Mouse (Mus musculus) ovary, postnatal 14 days (tissue): ENCODE measurements around the gene Tfdp1.
"Not testable (repeated sequence)": the region's sequence is repeated elsewhere in the genome, so short reads cannot be mapped to it uniquely, and the experiment has no call there.

Experiments
- DNase-seq: peaks from one replicate; pipeline ENCODE4 v3.0.0; 2022; ENCODE audit warnings: low spot score

Gene Tfdp1

DNA sequence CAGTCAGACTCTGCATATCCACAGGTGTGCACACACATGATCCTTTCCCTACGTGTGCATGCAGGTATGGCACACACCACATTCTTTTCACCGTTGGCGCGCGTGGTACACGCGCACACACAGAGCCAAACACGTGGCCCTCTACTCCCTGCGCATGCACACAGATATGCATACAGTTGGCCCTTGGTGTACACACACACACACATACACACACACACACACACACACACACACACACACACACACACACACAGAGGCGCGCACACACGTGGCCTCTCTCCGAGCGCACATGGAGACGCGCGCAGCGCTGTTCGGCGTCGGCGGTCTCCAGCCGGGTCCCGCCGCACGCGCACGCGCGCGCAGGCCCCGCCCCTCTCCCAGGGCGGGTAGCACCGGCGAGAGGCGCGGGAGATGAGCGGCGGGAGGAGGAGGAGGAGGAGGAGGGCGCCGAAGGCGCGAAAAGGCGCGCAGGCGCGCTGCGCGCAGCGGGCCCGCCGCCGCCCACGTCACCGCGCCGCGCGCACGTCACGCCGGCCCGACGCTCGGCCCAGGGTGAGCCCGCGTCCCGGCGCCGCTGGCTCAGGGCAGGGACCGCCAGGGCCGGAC, at the start of gene Tfdp1:
Tfdp1 (plus strand) TSS at position 497 of the 606 bp plus-strand sequence.
- DNase-seq, result peak; percentile 65

DNA sequence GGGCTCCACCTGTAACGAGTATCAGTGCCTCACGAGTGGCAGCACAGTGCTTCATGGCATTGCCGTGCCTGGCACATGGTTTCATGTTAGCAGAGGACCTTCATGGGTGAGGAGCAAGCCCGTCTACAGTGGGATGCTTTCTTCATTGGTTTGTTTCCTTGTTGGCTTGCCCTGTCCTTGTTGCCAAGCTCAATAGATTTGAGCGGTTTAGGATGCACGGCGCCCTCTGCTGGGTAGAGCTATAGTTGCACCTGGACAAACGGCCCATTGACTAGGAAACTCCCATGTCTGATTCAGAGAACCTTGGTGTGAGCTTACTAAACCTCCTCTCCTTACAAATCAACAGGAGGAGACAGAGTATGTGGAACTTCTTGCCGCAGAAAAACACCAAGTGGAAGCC, 46.2 kb upstream of the Tfdp1 start:
- peak; percentile 75 for DNase-seq

DNA sequence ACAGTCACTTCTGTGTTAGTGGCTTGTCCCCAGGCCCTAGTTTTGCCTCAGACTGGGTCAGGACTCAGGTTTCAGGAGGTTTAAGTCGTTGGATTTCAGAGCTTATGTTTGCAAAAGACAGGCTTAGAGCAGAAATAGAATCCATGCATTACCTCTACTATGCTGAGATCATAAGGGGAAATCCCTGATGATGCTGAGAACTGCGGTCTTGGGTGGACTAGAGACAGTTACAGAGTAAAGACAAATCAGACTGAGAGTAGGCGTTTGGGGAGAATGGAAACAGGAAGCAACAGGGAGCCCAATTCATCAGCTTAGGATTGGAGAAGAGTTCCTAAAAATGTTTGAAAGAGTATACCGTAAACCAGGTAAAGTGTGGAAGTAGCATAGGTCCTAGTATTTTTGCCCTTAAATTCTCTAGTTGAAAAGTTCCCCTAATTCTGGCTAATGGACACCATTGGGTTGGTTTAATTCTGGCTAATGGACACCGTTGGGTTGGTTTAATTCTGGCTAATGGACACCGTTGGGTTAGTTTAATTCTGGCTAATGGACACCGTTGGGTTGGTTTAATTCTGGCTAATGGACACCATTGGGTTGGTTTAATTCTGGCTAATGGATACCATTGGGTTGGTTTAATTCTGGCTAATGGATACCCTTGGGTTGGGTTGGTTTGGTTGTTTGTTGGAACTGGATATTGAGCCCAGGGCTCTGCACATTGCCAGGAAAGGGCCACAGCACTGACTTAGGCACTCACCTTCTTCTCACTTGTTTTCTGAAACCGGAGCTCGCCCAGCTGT, 44.7 kb upstream of the Tfdp1 start:
- no peak for DNase-seq

DNA sequence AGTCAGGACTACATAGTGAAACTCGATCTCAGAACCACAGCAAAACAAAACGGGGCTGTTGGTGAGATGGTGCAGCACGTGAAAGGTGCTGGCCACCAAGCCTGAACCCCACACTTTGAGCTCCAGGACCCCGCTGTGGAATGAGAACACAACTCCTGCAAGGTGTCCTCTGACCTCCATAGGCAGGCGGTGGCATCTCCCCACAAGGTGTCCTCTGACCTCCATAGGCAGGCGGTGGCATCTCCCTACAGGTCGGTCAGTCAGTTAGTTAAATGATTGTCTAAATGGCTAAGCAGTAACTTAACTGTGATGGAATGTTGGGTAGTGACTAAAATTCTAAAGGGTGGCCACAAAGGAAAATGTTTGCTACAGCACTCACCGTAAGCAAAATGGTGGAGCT, 39.0 kb upstream of the Tfdp1 start:
- no peak for DNase-seq

DNA sequence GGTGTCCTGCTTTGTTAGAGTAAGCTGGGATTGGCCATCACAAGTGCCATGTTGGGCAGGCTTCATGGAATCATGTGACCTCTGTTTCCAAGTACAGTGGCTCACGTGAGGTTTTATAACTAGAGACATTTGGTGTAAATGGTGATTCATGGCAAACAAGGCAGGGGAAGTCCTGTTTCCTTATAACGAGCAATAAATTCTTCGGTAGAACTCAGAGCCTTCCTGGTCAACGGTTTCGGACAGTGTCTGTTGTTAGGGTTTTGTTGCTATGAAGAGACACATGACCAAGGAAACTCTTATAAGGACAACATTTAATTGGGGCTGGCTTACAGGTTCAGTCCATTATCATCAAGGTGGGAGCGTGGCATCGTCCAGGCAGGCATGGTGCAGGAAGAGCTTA, 37.5 kb upstream of the Tfdp1 start:
- no peak for DNase-seq

DNA sequence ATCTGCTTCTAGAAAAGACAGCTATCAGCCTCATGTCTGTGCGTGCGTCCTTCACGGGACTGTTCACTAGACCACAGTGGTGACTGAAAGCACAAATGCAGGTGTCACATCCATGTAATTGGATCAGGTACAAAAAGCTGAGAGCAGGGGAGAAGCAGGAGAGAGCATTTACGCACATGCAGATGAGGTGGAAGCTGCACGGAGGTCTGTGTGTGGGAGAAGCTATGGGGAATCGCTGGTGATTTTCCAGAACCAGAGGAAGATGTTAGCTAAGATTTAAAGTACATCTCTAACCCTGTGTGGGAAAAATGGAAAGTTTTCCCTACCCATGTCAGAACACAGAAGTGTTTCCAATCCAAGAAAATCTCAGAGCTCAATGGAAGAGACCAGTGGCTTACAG, 33.1 kb upstream of the Tfdp1 start:
- DNase-seq, result no peak

DNA sequence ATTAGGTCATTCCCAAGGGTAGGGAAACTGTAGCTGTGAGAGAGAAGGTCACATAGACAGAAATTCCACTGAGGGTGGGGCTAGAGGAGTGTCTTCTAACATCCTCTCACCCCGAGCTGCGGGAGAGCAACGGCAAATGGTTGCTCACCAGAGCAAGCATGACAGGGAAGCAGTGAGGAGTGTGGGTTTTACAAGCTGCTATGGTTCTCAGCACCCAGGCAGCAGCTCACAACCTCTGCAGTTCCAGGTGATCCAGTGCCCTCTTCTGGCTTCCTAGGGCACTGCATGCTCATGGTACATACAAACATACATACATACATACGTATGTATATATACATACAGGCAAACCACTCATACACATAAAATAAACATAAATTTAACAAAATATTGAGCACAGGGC, 32.7 kb upstream of the Tfdp1 start:
- DNase-seq, result no peak

DNA sequence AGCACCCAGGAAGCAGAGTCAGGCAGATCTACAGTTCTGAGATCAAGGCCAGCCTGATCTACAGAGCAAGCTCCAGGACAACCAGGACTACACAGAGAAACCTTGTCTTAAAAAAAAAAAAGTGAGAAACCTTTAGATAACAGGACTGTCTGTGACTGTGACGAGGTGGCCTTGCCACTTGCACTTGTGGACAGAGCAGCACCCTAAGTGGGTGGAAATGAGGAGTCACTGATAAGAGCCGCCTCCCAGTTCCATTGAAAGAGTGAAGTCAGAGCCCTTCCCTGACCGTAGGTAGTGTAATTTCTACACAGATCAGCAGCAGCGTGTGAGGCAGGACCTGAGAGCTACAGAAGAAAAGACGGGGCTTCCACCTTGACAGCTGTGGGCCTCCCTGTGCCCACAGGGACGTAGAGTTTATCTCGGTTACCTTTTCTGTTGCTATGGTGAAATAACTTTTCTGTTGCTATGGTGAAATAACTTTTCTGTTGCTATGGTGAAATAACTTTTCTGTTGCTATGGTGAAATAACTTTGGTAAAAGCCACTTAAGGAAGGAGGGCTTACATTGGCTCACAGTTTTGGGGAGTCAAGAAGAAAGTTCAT, 32.1 kb upstream of the Tfdp1 start:
- DNase-seq, result no peak

DNA sequence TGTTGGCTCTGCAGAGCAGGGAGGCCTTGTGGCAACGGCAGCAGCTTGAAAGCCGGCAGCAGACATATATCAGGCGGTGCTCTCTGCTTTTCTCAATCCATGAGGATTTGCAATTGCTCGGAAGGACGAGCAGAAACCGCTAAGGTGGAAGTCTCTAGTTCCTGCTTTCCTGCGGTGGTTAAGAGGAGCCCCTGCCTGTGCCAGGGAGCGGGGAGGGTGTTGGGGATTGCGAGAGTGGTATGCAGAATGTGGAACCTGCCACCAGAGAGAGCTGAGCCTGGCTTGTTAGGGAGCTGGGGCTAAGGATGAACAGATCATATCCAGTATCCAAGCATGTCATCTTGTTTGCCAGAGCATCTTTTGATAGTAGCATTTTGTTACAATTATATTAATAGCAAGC, 31.6 kb upstream of the Tfdp1 start:
- DNase-seq, result no peak

DNA sequence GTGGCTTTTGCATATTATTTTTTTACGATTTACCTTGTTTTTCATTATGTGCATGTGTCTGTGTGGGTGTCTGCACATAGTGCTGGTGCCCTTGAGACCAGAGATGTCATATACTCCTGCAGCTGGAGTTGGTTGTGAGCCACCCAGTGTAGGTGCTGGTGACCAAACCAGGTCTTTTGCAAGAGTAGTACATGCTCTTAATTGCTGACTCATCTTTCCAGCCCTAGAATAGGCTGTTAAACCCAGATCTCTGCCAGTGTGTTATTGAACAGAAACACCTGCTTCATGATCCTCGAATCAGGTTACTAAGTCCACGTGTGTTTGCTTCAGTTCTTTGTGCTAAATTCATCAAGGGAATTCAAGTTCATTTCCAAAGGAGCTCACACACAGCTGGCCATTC, 23.6 kb upstream of the Tfdp1 start:
- no peak for DNase-seq

DNA sequence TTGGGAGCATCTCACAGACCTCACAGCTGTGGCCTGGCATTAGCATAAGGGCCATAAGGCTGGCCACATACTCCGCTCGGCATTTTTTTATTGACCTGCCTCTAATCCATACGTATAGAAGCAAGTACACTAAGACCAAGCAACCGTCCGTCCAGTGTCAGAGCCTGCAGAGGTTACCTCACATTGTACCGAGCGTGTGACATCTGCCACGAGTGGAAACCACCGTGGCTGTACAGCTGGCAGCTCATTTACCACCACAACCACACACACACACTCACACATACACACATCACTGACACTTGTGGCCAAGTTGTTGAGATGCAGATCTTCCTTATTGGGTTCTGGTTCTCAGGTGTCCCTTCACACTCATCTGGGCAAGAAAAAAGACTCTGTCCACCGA, 21.9 kb upstream of the Tfdp1 start:
- no peak for DNase-seq

DNA sequence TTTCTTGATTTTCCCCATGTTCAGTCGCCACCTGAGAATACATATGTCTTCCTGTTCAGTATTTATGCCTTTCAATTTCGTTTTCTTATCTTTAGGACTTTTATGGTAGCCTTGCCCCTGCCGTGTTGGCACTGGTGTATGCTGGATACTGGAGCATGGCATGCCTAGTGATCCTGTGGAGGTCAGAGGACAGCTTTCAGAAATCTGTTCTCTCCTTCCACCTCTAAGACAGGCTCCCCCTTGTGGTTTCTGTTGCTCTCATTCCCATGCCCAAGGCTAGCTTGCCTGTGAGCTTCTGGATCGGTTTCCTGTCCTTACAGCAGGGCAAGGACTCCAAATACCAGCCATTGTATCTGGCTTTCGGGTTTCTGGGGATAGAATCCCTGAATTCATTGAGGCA, 12.0 kb upstream of the Tfdp1 start:
- DNase-seq, result no peak

DNA sequence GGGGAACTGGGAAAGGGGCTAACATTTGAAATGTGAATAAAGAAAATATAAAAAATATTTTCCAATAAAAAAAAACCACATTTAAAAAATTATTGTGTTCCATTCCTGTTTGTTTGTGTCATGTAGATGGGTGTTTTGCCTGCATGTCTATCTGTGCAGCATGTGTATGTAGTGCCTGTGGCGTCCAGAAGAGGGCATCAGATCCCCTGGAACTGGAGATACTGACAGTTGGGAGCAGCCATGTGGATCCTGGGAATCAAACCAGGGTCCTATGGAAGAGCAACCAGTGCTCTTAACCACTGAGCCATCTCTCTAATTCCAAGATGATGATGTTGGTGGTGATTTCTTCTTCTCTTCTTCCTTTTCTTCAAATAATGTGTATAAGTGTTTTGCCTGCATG, 3.9 kb upstream of the Tfdp1 start:
- DNase-seq, result no peak

DNA sequence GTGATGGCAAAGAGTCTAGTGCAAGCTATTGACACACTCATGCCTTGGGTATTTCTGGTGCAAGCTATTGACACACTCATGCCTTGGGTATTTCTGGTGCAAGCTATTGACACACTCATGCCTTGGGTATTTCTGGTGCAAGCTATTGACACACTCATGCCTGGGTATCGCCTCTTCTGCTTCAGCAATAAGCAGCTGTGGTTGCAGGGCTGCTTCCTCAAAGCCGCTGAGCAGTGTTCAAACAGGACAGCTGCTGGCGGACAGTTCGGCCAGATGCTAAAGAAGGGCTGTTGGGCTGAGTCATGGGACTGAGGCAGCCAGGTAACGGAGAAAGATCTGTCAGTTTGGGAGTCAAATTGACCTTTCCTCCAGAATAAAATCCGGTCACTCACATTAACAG, 1.3 kb upstream of the Tfdp1 start:
- not testable (repeated sequence) for DNase-seq

DNA sequence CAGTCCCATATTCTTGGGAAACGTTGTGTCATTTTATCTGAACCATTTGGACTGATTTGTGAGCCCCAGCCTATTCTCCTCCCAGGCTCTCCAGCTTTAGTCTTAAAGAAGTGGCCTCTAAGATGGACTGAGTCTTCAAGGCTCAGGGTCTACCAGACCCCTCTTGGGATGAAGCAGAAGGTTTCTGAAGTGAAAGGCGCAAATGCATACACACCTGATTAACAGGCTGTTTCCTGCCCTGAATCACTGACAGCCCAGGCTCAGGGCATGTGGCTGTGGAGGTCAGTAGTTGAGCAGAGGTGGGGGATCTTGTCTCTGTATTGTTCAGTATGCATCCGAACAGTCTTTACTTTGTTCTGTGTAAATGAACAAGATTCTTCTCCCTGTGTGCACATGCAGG, 873 bp upstream of the Tfdp1 start:
- DNase-seq, result no peak

DNA sequence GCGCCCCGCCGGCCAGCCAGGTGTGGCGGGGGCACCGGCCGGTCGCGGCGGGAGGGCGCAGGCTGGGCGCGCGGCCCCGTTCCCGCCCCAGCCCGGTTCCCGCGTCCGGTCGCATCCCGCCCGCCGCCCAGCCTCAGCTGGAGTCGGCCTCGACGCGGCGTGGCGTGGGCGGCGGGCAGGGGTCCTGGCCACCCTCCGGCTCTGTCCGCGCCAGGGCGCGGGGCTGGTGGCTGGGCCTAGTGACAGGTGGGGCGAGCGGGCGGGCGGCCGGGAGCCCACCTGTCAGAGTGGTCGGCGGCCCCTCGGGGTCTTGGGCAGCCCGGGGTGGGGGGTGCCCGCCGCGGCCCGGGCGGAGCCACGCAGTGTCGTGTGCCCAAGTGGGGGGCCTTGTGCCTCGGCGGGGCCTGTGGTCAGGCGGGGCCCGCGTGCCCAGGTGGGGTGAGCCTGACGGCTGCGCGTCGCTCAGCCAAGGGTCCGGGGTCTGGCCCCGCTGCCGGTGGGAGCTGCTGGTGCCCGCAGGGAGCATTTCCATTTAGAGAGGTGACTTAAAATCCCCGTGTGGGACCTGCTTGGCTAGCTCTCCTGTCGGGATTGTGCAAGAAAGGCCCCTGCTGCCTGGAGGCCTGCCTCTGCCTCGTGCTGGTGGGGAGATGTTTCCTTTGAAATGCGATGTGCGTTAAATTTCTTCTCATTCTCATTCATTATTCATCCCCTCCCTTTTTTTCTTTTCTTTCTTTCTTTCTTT, 522 bp downstream of the Tfdp1 start:
- peak; percentile 23 for DNase-seq

DNA sequence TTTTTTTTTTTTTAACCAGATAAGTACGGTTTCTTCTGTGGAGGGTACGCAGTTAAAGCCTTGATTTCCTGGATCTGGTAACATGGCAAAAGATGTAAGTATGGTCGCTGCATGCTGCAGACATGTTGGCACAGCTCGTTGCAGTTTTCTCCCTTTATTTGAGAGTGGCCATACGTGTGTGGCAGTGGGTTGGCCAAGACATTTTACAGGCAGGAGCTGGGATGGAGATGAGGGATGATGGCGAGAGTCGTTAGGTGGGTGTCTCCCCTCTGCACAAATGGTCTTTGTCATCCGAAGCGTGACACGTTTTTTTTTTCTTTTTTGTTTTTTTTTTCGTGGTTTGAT, 1.1 kb downstream of the Tfdp1 start:
- DNase-seq, result no peak

DNA sequence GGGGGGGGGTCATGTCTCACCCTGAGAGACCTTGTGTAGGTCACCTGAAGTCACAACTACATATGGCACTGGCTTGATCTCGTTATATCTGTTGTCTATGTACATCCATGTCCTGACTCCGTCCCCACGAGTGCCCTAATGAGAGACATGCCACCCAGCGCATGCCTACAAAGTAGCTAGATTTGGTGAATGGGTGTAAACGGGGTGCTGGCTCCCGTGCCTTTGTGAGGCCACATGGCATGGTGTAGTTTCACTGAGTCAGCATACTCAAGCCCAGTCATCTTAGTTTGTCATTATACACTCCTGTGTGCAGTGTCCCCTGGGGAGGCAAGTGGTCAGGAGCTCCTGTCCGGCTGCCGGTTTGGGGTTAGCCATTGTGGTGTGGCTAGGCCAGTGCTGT, 2.1 kb downstream of the Tfdp1 start:
- DNase-seq, result no peak

DNA sequence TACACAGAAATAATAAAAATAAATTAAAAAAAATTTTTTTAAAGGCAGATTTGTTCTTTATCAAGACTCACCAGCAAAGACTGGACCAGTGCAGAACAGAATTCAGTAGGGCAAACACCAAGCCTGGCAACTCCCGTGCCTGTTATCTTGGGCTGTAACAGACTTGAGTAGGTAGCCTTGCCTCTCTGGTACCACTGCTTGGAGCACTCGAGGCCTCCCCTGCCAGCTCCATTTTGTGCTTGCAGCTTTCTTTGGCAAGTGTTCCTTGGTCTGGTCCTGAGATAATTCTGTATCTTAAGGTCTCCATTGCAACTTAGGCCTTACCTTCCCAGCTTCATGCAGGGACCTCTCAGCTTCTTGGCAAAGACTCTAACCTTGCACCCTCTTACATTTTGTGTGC, 3.8 kb downstream of the Tfdp1 start:
- DNase-seq, result no peak

DNA sequence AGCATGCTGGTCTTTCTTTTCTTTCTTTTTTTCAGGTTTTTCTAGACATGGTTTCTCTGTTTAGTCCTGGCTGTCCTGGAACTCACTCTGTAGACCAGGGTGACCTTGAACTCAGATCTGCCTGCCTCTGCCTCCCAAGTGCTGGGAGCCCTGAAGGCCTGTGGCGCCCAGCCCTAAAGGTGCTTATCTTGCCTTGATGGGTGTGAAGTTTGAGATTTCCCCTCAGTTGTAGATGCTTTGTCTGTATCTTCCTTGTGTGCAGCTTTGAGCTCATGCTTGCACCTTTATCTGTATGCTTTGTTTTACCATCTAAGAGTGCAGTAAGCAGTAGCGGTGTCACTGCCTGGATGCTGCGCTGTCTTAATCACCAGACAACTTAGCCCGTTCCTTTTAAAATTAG, 4.6 kb downstream of the Tfdp1 start:
- DNase-seq, result no peak

DNA sequence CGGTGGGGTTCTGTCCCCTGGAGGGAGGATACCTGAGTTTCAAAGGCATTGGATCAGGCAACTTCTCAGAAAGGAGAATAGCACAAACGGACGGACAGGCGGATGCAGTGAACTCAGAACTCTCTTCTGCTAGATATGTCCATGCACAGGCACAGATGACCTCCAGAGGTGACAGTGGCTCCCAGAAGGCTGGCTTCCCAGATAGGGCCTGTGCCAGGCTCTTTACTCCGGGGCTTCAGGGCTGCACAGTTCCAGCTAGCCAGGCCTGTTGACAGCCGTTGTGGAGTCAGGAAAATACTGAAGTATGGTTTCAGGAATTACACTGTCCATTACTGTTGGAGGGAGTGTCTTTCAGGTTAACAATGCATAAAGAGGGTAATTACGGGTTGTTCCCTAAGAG, 11.5 kb downstream of the Tfdp1 start:
- DNase-seq, result no peak

DNA sequence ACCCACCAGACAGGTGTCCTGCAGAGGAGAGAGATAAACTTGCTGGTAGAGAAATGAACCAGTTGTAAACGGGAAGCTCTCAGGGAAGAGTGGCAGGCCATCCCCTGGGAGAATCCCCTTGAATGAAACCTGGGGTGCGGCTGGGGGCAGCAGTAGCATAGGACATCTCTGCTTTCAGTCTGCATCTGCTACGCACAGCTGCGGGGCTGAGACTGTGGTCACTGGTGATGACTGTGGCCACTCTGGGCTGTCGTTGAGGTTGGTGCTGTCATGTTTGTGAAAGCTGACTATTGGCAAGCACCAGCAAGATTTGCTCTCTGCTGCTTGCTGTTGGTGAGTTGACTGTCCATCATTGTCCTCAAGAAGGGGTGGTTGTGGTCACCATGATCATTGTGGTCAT, 13.0 kb downstream of the Tfdp1 start:
- DNase-seq, result no peak

DNA sequence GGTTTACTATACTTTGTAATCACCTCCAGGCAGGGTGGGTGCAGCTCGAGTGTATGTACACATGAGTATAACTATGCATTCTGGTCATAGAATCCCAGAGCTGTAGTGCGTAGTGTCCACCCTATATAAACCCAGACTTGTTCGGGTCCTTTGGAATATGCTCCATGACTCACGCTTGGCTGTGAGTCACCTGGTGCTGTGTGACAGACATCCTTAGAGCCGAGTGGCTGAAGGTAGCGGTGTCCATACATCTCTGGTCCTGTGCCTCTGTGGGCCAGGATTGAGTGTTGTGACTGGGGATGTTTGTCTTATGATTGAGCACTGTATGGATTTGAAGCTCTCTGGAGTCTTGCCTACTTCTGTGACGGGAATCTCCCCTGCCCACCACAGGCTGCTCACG, 14.1 kb downstream of the Tfdp1 start:
- no peak for DNase-seq
